ENCODE assay signal across 16 mouse cellular contexts in the genomic region with DNA sequence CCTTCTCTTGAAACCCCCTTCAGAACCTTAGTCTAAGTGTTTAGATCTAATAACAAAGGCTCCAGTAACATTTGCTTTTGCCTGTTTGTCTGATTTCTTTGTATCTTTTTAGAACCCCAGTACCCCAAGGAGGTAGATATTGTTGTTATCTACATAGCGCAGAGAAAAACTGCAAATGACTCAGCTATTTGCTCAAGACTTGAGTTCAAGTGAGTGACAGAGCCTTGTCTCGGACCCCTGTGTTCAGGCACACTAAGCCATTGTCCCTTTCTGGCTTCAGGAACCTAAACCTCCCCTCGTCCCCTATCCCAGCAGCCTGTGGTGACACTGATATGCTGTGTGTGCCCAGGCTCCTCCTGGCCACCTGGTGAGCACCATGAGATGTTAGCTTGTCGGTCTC.
DNase-seq lines count a peak whose midpoint lies in the region; ATAC-seq lines count a peak whose summit lies in the region.
"Had no signal": no experiment of that assay in that cellular context is flagged by ENCODE, and none has a peak within 500 bp of the region (broad histone marks: within the 10 kb centered on the region; RNA-seq: fewer than 3 reads in every experiment).

No protein-coding gene starts in this region.

- no peak overlapping the region for H3K9ac ChIP-seq in midbrain, embryonic 16.5 days (ENCODE audit: low read depth, low read length)
- no peak overlapping the region for H3K9ac ChIP-seq in midbrain, embryonic 13.5 days (replicated peaks)
- H3K9ac ChIP-seq in liver, embryonic 13.5 days: peak overlapping the region; percentile 29; the same call in 1 of the 2 replicates
- H3K9ac ChIP-seq: forebrain, postnatal 0 days; heart, embryonic 15.5 days; neural tube, embryonic 13.5 days had no signal

- WGBS in midbrain, embryonic 16.5 days: 69% methylated on average over 4 of the region's 4 CpGs
- WGBS in midbrain, embryonic 13.5 days: 62% methylated on average over 4 of the region's 4 CpGs
- 26% methylated on average over 4 of the region's 4 CpGs for WGBS in liver, embryonic 13.5 days (ENCODE audit: insufficient replicate concordance)

- no peaks in the 10 kb centered on the region for H3K9me3 ChIP-seq in midbrain, embryonic 16.5 days (replicated peaks; ENCODE audit: control insufficient read depth, low read length, poor library complexity, severe bottlenecking)
- no peaks in the 10 kb centered on the region for H3K9me3 ChIP-seq in midbrain, embryonic 13.5 days
- no peaks in the 10 kb centered on the region for H3K9me3 ChIP-seq in liver, embryonic 13.5 days (replicated peaks)
- H3K9me3 ChIP-seq: heart, embryonic 15.5 days; neural tube, embryonic 13.5 days had no signal

- DNase-seq in heart, adult 11 months: peak; percentile 79
- DNase-seq in heart, adult 9 months (ENCODE audit: low spot score in 2 of 2): no peak
- no peak for DNase-seq in liver, embryonic 13.5 days
- DNase-seq in gastrocnemius, postnatal 25 days: no peak
- no peak for DNase-seq in thymus, postnatal 14 days
- no peak for DNase-seq in spleen, adult 18-20 months
- DNase-seq: cerebellum, adult 8-10 months; forebrain, postnatal 0 days; kidney, adult 18-20 months; kidney, postnatal 14 days; lung, postnatal 36 days had no signal

- ATAC-seq in midbrain, embryonic 16.5 days: peak; percentile 32; the same call in 1 of the 2 replicates
- ATAC-seq in midbrain, embryonic 13.5 days: no peak
- ATAC-seq in liver, embryonic 13.5 days (ENCODE audit: low read depth): peak; percentile 93
- ATAC-seq: forebrain, postnatal 0 days; hindbrain, embryonic 16.5 days had no signal

- H3K4me3 ChIP-seq in midbrain, embryonic 16.5 days (ENCODE audit: low read depth, low read length): no peak overlapping the region
- H3K4me3 ChIP-seq in midbrain, embryonic 13.5 days (replicated peaks): no peak overlapping the region
- no peak overlapping the region for H3K4me3 ChIP-seq in liver, embryonic 13.5 days (replicated peaks)
- H3K4me3 ChIP-seq: heart, embryonic 15.5 days; neural tube, embryonic 13.5 days had no signal

- H3K27ac ChIP-seq in midbrain, embryonic 16.5 days (ENCODE audit: low read length): no peak overlapping the region
- no peak overlapping the region for H3K27ac ChIP-seq in midbrain, embryonic 13.5 days
- H3K27ac ChIP-seq in liver, embryonic 13.5 days: no peak overlapping the region; the same call in 1 of the 2 replicates
- H3K27ac ChIP-seq: heart, embryonic 15.5 days; neural tube, embryonic 13.5 days had no signal

- H3K4me1 ChIP-seq in midbrain, embryonic 16.5 days (ENCODE audit: control insufficient read depth, insufficient read depth, low read length): peaks cover 9% of the 10 kb centered on the region; the same call in 1 of the 2 replicates
- peaks cover 26% of the 10 kb centered on the region for H3K4me1 ChIP-seq in midbrain, embryonic 13.5 days (replicated peaks)
- H3K4me1 ChIP-seq in liver, embryonic 13.5 days (replicated peaks): peaks cover 26% of the 10 kb centered on the region

- no peak overlapping the region for H3K4me2 ChIP-seq in midbrain, embryonic 16.5 days (ENCODE audit: low read length)
- H3K4me2 ChIP-seq in midbrain, embryonic 13.5 days (replicated peaks): no peak overlapping the region
- H3K4me2 ChIP-seq in liver, embryonic 13.5 days: peak overlapping the region; percentile 46
- H3K4me2 ChIP-seq: heart, embryonic 15.5 days; neural tube, embryonic 13.5 days had no signal

- no peaks in the 10 kb centered on the region for H3K36me3 ChIP-seq in midbrain, embryonic 16.5 days (ENCODE audit: control insufficient read depth, insufficient read depth, low read length)
- H3K36me3 ChIP-seq in midbrain, embryonic 13.5 days: no peaks in the 10 kb centered on the region
- no peaks in the 10 kb centered on the region for H3K36me3 ChIP-seq in liver, embryonic 13.5 days
- H3K36me3 ChIP-seq: heart, embryonic 15.5 days; neural tube, embryonic 13.5 days had no signal

- no peaks in the 10 kb centered on the region; the same call in 1 of the 2 replicates for H3K27me3 ChIP-seq in midbrain, embryonic 16.5 days (ENCODE audit: control insufficient read depth, insufficient read depth, low read depth, low read length)
- H3K27me3 ChIP-seq in midbrain, embryonic 13.5 days: peaks cover 57% of the 10 kb centered on the region
- peaks cover 20% of the 10 kb centered on the region; the same call in 1 of the 2 replicates for H3K27me3 ChIP-seq in liver, embryonic 13.5 days
- H3K27me3 ChIP-seq: heart, embryonic 15.5 days had no signal
